Mouse (Mus musculus): Measurements from ENCODE around the gene Ptprn2. TPM values are rescaled to one million over a fixed set of nuclear protein-coding genes. Genes with fewer than 3 reads are reported as not detected.

Ptprn2 gene
- polyA plus RNA-seq, 1 experiment from 2014 or later = 0.15 TPM

DNA sequence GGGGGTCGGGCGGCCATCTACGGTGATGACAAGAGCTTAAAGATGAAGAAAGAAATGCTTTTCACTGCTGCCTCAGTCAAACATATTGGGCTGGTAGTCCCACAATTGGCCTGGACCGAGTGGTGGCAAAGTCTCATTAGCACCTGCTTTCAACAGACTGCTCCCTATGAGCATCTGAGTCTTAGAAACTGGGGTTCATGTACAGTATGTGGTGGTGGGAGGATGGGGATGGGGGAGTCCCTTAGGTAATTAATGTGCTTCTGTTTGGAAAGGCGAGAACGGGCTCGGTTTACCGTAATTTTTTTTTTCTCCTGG lies 667.6 kb downstream of the Ptprn2 start:
- 2% methylated on average over 8 of the region's 8 CpGs for WGBS

DNA sequence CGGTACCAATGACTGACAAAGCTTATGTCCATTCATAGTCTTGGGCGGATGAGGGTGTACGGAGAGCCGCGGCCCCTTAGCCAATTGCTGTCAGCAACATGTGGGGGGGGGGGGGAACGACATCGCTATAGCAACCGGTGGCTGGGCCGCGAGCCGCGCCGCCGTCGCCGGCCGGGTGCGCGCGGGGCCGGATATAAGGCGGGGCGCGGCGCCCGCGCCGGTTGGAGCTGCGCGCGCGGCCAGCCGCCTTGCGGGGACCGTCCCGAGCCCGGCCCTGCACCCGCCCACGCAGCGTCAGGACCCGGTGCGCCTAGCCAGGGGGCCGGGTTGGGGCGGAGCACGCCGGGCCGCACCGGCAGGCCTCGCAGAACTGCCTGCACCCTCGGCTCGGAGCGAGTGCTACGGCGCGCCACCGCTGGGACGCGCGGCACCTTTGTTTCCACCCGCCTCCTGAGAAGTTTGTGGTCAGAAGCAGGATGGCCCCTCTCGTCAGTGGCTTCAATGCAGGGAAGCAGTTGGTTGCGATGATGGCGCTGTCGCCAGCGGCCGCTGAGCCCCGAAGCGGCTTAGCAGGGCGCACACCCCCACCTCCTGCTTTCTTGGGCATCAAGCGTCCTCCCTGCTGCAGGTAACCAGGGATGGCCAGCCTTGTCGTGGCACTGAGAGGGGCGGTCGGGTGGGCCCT lies 668.3 kb downstream of the Ptprn2 start:
- Histone ChIP-seq H3K36me3 (no peaks in the 10 kb centered on the region), H3K4me3 (peak overlapping the region; percentile 66), H3K9ac (peak overlapping the region; percentile 62), H3K4me1 (peaks cover 29% of the 10 kb centered on the region), H3K27ac (replicated peaks) (no peak overlapping the region), H3K9me3 (no peaks in the 10 kb centered on the region), H3K4me2 (peak overlapping the region; percentile 91), H3K27me3 (replicated peaks) (peaks cover 98% of the 10 kb centered on the region)
- WGBS = under 1% methylated on average over 71 of the region's 73 CpGs
- ATAC-seq (ENCODE audit: extremely low read depth, insufficient number of reproducible peaks, low FRiP score, low TSS enrichment) = 0 out of 2 replicates have a peak, but pooled peaks have one; percentile 47

More for the DNA sequence above, 667.6 kb downstream of the Ptprn2 start:
- ATAC-seq (ENCODE audit: extremely low read depth, insufficient number of reproducible peaks, low FRiP score, low TSS enrichment) = no peak
- H3K4me2 ChIP-seq = peak overlapping the region; percentile 91
- H3K27ac ChIP-seq (replicated peaks) = no peak overlapping the region
- no peaks in the 10 kb centered on the region for H3K9me3 ChIP-seq
- 0 out of 2 replicates have a peak overlapping the region, but pooled peaks have one; percentile 62 for H3K9ac ChIP-seq
- H3K4me3 ChIP-seq = peak overlapping the region; percentile 66
- H3K27me3 ChIP-seq (replicated peaks) = peaks cover 98% of the 10 kb centered on the region
- H3K36me3 ChIP-seq = no peaks in the 10 kb centered on the region
- H3K4me1 ChIP-seq = peaks cover 29% of the 10 kb centered on the region

DNA sequence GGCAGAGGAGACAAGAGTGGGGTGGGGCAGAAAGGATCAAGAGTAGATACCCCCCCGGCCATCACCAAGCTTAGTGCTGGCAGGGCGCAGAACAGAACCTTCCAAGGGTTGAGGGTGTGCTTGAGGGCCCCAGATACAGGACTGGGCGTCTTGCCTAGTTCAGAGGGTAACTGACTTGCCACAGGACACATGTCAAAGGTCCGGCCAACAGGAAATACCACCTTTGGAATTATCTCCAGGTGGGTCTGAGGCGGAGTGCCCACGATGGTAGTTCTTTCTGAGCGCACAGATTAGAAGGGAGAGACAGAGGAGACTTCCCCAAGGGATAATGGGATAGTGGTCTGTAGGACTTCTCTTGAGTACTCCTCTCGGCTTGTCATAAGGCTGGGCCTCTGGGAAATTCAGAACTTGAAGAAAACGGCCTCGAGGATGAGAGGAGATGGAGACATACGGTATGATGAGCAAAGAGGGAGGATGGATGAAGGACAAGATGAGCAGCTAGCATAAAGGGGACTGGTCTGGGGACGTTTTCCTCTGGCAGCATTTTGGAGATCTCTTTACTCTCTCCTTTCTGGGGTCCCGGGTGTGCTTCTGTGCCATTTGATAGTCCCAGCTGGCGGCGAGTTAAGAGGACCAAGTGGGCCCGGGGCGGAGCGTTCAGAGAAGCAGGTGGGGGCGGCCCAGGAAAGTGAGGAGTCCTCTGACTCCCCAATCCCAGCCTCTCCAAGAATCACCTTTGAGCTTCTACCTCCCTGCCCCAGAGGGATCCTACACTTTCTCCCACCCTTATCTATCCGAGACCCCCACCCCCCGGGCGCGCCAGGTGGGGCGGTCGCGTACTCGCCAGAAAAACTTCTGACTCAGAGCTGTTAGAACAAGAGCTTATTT lies 669.1 kb downstream of the Ptprn2 start:
- Histone ChIP-seq H3K27ac (replicated peaks) (no peak overlapping the region), H3K9ac (peak overlapping the region; percentile 62)

DNA sequence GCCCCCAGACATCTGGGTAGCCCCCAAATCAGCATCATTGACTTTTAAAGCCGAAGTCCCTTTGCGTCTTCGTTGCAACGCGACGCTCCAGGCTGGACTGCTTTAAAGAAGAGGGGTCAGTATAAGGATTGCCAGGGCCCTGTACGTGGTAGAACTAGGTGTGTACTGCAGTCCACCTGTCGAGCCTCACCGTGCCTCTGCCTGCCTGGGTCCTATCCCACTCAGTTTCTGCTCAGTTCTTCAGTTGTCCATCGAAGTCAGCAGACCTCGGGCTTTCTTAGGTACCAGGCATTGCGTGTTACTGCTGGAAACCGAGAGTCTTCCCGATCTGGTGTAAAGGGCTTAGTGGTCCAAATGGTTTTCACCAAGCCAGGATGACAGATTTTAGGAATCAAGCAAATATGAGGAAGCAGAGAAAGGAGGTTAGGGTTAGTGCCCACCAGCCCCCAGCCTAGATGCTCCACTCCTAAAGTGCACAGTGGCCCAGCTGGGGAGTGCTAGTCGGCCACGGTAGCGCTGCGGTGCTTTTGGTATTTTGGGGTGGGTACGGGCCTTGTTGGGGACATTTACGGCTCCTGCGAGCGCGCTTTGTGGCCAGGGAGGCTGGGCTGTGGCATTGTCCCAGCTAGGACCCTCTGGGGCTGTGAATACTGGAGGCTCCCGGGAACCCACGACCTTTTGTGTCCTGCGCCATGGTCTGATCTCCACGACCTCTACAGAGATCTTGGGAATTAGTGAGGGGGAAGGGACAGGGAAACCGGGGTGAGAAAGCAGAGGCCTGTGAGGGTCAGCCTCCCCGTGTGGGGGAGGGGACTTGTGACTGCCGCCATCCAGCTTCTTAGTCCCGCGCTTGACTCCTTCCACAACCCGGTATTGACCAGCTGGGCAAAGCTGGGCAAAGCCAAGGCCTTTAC lies 670.0 kb downstream of the Ptprn2 start:
- Histone ChIP-seq H3K27ac (replicated peaks) (no peak overlapping the region), H3K4me3 (0 out of 2 replicates have a peak overlapping the region, but pooled peaks have one; percentile 66), H3K4me2 (no peak overlapping the region; the same call in 1 of the 2 replicates), H3K27me3 (replicated peaks) (peaks cover 99% of the 10 kb centered on the region), H3K9ac (no peak overlapping the region), H3K36me3 (no peaks in the 10 kb centered on the region), H3K4me1 (peaks cover 42% of the 10 kb centered on the region), H3K9me3 (no peaks in the 10 kb centered on the region)
- no peak for ATAC-seq (ENCODE audit: extremely low read depth, insufficient number of reproducible peaks, low FRiP score, low TSS enrichment)
- 3% methylated on average over 33 of the region's 33 CpGs for WGBS

More for the DNA sequence above, 669.1 kb downstream of the Ptprn2 start:
- H3K9me3 ChIP-seq = no peaks in the 10 kb centered on the region
- H3K4me1 ChIP-seq = peaks cover 32% of the 10 kb centered on the region
- H3K4me3 ChIP-seq = peak overlapping the region; percentile 66
- H3K4me2 ChIP-seq = peak overlapping the region; percentile 91
- ATAC-seq (ENCODE audit: extremely low read depth, insufficient number of reproducible peaks, low FRiP score, low TSS enrichment) = no peak
- 1% methylated on average over 27 of the region's 27 CpGs for WGBS
- no peaks in the 10 kb centered on the region for H3K36me3 ChIP-seq
- H3K27me3 ChIP-seq (replicated peaks) = peaks cover 98% of the 10 kb centered on the region

DNA sequence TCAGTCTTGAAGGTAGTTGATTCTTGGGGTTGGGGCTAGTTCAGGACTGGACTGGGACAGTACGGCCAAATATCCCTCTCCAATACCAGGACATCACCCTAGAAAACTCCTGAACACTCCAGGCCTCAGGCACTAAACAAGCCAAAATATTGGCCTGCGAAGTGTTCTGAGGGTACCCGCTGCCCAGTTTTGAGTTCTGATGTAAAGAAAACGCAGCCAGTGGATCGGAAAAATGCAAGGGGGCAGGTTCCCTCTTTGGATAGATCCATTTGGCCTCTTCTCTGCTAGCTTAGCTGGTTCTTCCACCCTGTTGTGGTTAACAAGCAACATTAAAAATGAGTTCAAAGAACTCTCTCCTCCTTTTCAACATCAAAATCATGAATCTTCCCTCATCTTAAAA lies 670.7 kb downstream of the Ptprn2 start:
- Histone ChIP-seq H3K36me3 (no peaks in the 10 kb centered on the region), H3K4me1 (peaks cover 40% of the 10 kb centered on the region), H3K9me3 (no peaks in the 10 kb centered on the region), H3K4me2 (no peak overlapping the region), H3K9ac (no peak overlapping the region), H3K27me3 (replicated peaks) (peaks cover 99% of the 10 kb centered on the region), H3K4me3 (no peak overlapping the region), H3K27ac (replicated peaks) (no peak overlapping the region)
- 43% methylated on average over 5 of the region's 5 CpGs for WGBS
- ATAC-seq (ENCODE audit: extremely low read depth, insufficient number of reproducible peaks, low FRiP score, low TSS enrichment) = no peak

DNA sequence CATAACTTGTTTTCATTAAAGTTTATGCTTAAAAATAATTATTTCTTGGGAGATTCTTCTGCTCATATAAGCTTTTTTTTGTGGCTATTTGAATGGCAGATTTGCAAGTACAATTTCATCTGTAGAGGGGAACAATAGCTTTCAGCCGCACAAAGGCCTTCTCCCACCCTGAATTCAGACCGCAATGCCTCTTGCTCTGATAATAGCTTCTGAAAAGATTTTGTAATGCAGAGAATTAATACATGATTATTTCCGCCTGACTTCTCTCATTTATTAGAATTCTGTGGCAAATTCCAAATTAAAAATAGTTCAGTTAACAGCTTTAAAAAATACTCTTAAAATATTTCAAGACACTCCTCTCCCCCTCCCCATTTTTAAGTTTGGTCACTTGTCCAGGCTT lies 671.3 kb downstream of the Ptprn2 start:
- no peak for ATAC-seq (ENCODE audit: extremely low read depth, insufficient number of reproducible peaks, low FRiP score, low TSS enrichment)
- H3K4me3 ChIP-seq = no peak overlapping the region
- no peak overlapping the region for H3K4me2 ChIP-seq
- H3K9me3 ChIP-seq = no peaks in the 10 kb centered on the region
- WGBS = 77% methylated on average over 3 of the region's 3 CpGs
- peaks cover 40% of the 10 kb centered on the region for H3K4me1 ChIP-seq
- H3K27ac ChIP-seq (replicated peaks) = no peak overlapping the region
- H3K36me3 ChIP-seq = no peaks in the 10 kb centered on the region
- no peak overlapping the region for H3K9ac ChIP-seq
- peaks cover 99% of the 10 kb centered on the region for H3K27me3 ChIP-seq (replicated peaks)

DNA sequence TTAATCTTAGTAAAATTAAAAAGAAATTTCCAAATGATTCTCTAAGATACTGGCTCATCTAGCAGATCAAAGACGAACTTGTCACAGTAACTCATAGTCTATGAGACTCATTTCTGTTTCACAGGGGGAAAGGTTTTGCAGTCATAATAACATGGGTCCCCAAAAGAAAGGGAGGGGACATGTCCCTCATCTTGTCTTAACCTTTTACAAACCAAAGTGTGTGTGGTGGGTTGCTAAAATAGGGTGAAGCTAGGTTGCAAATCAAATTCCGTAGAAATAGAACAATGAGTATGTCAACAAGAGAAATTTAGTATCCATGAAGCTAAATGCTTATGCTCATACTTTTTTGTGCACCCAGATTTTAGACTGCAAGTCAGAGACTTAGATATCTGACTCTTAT lies 671.7 kb downstream of the Ptprn2 start:
- peaks cover 99% of the 10 kb centered on the region for H3K27me3 ChIP-seq (replicated peaks)
- peaks cover 40% of the 10 kb centered on the region for H3K4me1 ChIP-seq
- no peak overlapping the region for H3K4me3 ChIP-seq
- H3K36me3 ChIP-seq = no peaks in the 10 kb centered on the region
- WGBS = 63% methylated on average over 2 of the region's 2 CpGs
- H3K4me2 ChIP-seq = no peak overlapping the region
- no peak overlapping the region for H3K9ac ChIP-seq
- no peaks in the 10 kb centered on the region for H3K9me3 ChIP-seq
- no peak for ATAC-seq (ENCODE audit: extremely low read depth, insufficient number of reproducible peaks, low FRiP score, low TSS enrichment)
- no peak overlapping the region for H3K27ac ChIP-seq (replicated peaks)

DNA sequence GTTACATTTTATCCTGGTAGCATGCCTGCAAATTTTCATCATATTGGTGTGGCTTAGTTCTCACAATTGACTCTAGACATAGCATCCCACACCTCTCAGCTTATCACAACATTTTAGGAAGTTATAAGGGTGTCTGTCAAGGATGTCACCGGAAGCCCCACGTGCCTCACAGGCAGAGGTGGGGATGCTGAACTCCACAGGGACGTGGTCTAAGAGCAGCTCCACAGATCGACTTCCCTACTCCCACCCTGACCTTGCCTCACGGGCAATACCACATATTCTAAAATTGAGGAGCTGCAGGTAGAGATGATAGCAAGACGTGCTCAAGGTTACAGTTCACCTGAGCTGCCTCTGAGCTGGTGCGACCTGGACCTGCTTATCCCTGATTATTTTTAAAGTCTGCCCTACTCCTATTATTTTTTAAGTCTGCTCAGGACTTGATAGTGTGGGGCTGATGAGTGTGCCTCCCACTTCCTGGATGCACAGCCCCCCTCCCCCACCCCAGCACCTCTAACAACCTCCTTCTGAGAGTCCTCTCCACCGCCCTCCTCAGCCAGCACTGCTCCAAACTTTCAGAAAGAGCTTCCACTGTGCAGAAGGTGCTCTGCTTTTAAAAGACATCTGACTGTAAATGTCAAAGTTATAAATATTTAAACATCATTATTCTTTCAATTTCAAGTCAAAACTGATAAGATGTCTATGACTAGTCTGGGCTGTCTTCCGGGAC lies 672.3 kb downstream of the Ptprn2 start:
- WGBS = 22% methylated on average over 9 of the region's 9 CpGs
- Histone ChIP-seq H3K4me3 (no peak overlapping the region), H3K9me3 (no peaks in the 10 kb centered on the region), H3K27ac (replicated peaks) (no peak overlapping the region), H3K4me1 (peaks cover 35% of the 10 kb centered on the region), H3K27me3 (replicated peaks) (peaks cover 98% of the 10 kb centered on the region), H3K36me3 (no peaks in the 10 kb centered on the region), H3K9ac (no peak overlapping the region), H3K4me2 (no peak overlapping the region)
- no peak for ATAC-seq (ENCODE audit: extremely low read depth, insufficient number of reproducible peaks, low FRiP score, low TSS enrichment)

DNA sequence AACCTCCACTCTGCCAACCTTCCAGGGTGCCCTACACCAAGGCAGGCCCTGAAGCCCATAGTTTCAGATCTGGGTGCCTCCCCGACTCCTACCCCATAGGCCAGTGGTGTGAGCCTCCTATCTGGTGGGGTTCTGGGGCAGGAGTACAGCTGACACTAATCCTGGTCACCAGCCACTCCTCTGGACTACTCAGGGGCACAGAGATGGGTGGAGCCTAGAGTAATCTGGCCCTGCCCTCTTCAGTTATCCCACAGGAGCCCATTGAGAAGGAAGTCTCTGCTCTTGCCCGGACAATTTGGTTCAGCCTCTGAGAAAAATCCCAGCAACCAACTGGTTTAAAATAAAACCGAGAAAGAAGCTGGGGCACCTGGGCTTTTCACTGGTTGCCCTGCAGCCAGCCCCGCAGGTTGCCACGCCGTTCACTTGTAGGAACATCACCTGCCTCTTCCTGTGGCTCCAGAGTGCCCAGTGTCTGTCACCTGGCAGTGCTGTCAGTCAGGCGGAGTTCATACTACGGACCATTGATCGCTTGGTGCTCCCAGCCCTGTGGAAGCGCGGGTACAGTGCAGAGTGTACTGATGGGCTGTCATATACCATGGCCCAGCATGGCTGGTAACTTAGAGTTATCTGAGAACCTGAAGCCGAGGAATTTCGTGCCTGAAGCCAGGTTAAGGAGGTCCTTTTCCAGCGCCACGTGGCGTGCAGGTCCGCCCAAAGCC lies 673.6 kb downstream of the Ptprn2 start:
- peaks cover 24% of the 10 kb centered on the region for H3K4me1 ChIP-seq
- peak overlapping the region; percentile 66 for H3K4me2 ChIP-seq
- H3K27ac ChIP-seq (replicated peaks) = no peak overlapping the region
- no peak for ATAC-seq (ENCODE audit: extremely low read depth, insufficient number of reproducible peaks, low FRiP score, low TSS enrichment)
- 10% methylated on average over 17 of the region's 17 CpGs for WGBS
- peak overlapping the region; percentile 66; the same call in 1 of the 2 replicates for H3K9ac ChIP-seq
- peaks cover 98% of the 10 kb centered on the region for H3K27me3 ChIP-seq (replicated peaks)
- no peaks in the 10 kb centered on the region for H3K9me3 ChIP-seq
- peak overlapping the region; percentile 47 for H3K4me3 ChIP-seq
- no peaks in the 10 kb centered on the region for H3K36me3 ChIP-seq

DNA sequence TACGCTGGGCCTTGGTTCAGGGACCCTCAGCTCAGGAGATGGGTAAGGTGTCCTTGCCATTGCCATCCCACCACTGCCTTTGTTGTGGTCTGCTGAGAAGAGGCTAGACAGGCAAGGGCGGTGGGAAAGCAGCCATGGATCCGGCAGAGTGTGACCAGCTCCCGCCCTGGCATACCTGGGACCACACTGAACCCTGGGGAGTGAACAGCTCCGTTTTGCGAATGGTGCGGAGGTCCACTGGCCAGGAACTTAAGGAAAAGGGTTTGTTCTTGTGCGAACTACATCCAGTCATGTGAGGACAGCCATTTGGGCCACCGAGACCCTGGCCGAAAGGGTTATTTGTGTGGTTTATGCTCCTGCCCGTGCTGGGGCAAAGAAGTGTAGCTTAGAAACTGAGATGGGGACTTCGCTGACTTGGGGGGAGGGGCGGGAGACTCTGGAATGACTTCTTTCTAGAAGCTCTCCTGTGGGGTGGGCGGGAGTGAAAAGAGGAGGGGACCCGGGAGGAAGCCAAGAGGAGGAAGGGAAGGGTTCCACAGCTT lies 674.2 kb downstream of the Ptprn2 start:
- Histone ChIP-seq H3K4me2 (peak overlapping the region; percentile 66), H3K9me3 (no peaks in the 10 kb centered on the region), H3K4me1 (peaks cover 20% of the 10 kb centered on the region), H3K36me3 (no peaks in the 10 kb centered on the region), H3K4me3 (peak overlapping the region; percentile 47), H3K27me3 (replicated peaks) (peaks cover 94% of the 10 kb centered on the region), H3K27ac (replicated peaks) (no peak overlapping the region), H3K9ac (peak overlapping the region; percentile 66)
- 5% methylated on average over 15 of the region's 15 CpGs for WGBS
- ATAC-seq (ENCODE audit: extremely low read depth, insufficient number of reproducible peaks, low FRiP score, low TSS enrichment) = no peak
